Mouse (Mus musculus) kidney, postnatal 36 days (tissue): ENCODE results near the gene Vmn2r1.

Experiments
- DNase-seq, 2 experiments: peaks; one replicate each; pipeline ENCODE4 v3.0.0; 2021 to 2022; ENCODE audit warnings: mixed read lengths in 2 of 2

Gene Vmn2r1

GRCm38 (mm10) chr3:64081247-64081646 lies at the start of gene Vmn2r1:
TSS of gene Vmn2r1 (plus strand) at chr3:64081547.
- DNase-seq = no peak

GRCm38 (mm10) chr3:64038136-64038841 lies 43.1 kb upstream of the Vmn2r1 start:
- DNase-seq = no peak

- DNase-seq = peak; percentile 84 to 94
These were observed 41.2 kb upstream of the Vmn2r1 start for GRCm38 (mm10) chr3:64039818-64040784.

GRCm38 (mm10) chr3:64112707-64113106 lies 31.4 kb downstream of the Vmn2r1 start:
- no peak for DNase-seq

GRCm38 (mm10) chr3:64113352-64114046 lies 32.2 kb downstream of the Vmn2r1 start:
- no peak for DNase-seq

- no peak for DNase-seq
These were observed 60.6 kb downstream of the Vmn2r1 start, which contains the start of gene Vmn2r2 for GRCm38 (mm10) chr3:64141878-64142508. TSS of gene Vmn2r2 (minus strand) at chr3:64141928.
